Mouse (Mus musculus): ENCODE measurements around the gene Fank1.

- TF ChIP-seq FLI1 (IDR thresholded peaks at IDR 0.05; ENCODE audit: low read length) (no peak), GATA1 (IDR thresholded peaks at IDR 0.05; ENCODE audit: borderline replicate concordance, low read length) (no peak)
Observed at GRCm38 (mm10) chr7:133916230-133916629, 139.6 kb downstream of the Fank1 start.
